Mouse (Mus musculus) ovary, adult 18-20 months (tissue): Measurements from ENCODE around the gene Plekha7.
A peak's percentile ranks its signal among the peaks of the same experiment; 100 is the strongest.

Source experiments
- DNase-seq: peaks from one replicate; pipeline ENCODE4 v3.0.0; 2022; ENCODE audit warnings: low spot score, mixed read lengths

Plekha7 gene

GRCm38 (mm10) chr7:116288996-116289395, 19.2 kb downstream of the Plekha7 start:
- DNase-seq = no peak

- no peak for DNase-seq
These were observed 20.2 kb downstream of the Plekha7 start for GRCm38 (mm10) chr7:116287959-116288358.

- DNase-seq = no peak
These were observed 21.4 kb downstream of the Plekha7 start for GRCm38 (mm10) chr7:116286611-116287355.

GRCm38 (mm10) chr7:116286173-116286572, 22.0 kb downstream of the Plekha7 start:
- DNase-seq = no peak

- DNase-seq = no peak
These were observed 23.0 kb downstream of the Plekha7 start for GRCm38 (mm10) chr7:116285216-116285615.

- DNase-seq = no peak
These were observed 25.4 kb downstream of the Plekha7 start for GRCm38 (mm10) chr7:116282755-116283154.

GRCm38 (mm10) chr7:116280126-116280525, 28.1 kb downstream of the Plekha7 start:
- no peak for DNase-seq

- DNase-seq = no peak
These were observed 29.9 kb downstream of the Plekha7 start for GRCm38 (mm10) chr7:116278280-116278679.

- DNase-seq = peak; percentile 63
These were observed 31.9 kb downstream of the Plekha7 start for GRCm38 (mm10) chr7:116276315-116276714.

- no peak for DNase-seq
These were observed 35.1 kb downstream of the Plekha7 start for GRCm38 (mm10) chr7:116273111-116273510.

GRCm38 (mm10) chr7:116269501-116269995, 38.6 kb downstream of the Plekha7 start:
- no peak for DNase-seq

GRCm38 (mm10) chr7:116268113-116268926, 39.9 kb downstream of the Plekha7 start:
- DNase-seq = no peak

- no peak for DNase-seq
These were observed 44.9 kb downstream of the Plekha7 start for GRCm38 (mm10) chr7:116263281-116263680.

- no peak for DNase-seq
These were observed 45.7 kb downstream of the Plekha7 start for GRCm38 (mm10) chr7:116262508-116262907.

GRCm38 (mm10) chr7:116262101-116262500, 46.1 kb downstream of the Plekha7 start:
- DNase-seq = no peak

GRCm38 (mm10) chr7:116260826-116261615, 47.2 kb downstream of the Plekha7 start:
- no peak for DNase-seq

- DNase-seq = no peak
These were observed 49.6 kb downstream of the Plekha7 start for GRCm38 (mm10) chr7:116258464-116259185.

GRCm38 (mm10) chr7:116257953-116258352, 50.2 kb downstream of the Plekha7 start:
- DNase-seq = no peak

- DNase-seq = no peak
These were observed 52.5 kb downstream of the Plekha7 start for GRCm38 (mm10) chr7:116255664-116256063.

GRCm38 (mm10) chr7:116254660-116255059, 53.5 kb downstream of the Plekha7 start:
- no peak for DNase-seq

GRCm38 (mm10) chr7:116252470-116252869, 55.7 kb downstream of the Plekha7 start:
- no peak for DNase-seq

- no peak for DNase-seq
These were observed 56.7 kb downstream of the Plekha7 start for GRCm38 (mm10) chr7:116251516-116251915.
